Mouse (Mus musculus) midbrain, embryonic 12.5 days (tissue): ENCODE results near the gene Fam83e. TPM values are rescaled to one million over a fixed set of nuclear protein-coding genes. Genes with fewer than 3 reads are reported as not detected.

Experiments
- ATAC-seq: fragments of 200-750 bp; cut with Nextera tagmentation; 2 replicates; pipeline ENCODE4 v1.8.0; 2017; ENCODE audit warnings: low read depth, moderate TSS enrichment, moderate library complexity; ENCODE audit not compliant: low FRiP score
- H3K27ac ChIP-seq: fragments of 300-500 bp; sonication (generic); replicated peaks from 2 replicates; pipeline ENCODE4 v1.5.1; 2016; ENCODE audit warnings: mild to moderate bottlenecking
- H3K27me3 ChIP-seq: fragments of 300-500 bp; sonication (generic); 2 replicates; pipeline ENCODE4 v1.6.1; 2016; ENCODE audit warnings: mild to moderate bottlenecking
- H3K36me3 ChIP-seq: fragments of 300-500 bp; sonication (generic); 2 replicates; pipeline ENCODE4 v1.6.1; 2016
- H3K4me1 ChIP-seq: fragments of 300-500 bp; sonication (generic); 2 replicates; pipeline ENCODE4 v1.6.1; 2016
- H3K4me2 ChIP-seq: fragments of 300-500 bp; sonication (generic); replicated peaks from 2 replicates; pipeline ENCODE4 v1.6.1; 2016; ENCODE audit warnings: mild to moderate bottlenecking, moderate library complexity
- H3K4me3 ChIP-seq: fragments of 300-500 bp; sonication (generic); 2 replicates; pipeline ENCODE4 v1.5.1; 2016; ENCODE audit warnings: mild to moderate bottlenecking
- H3K9ac ChIP-seq: fragments of 300-500 bp; sonication (generic); replicated peaks from 2 replicates; pipeline ENCODE4 v1.6.1; 2016; ENCODE audit warnings: mild to moderate bottlenecking, moderate library complexity
- H3K9me3 ChIP-seq: fragments of 300-500 bp; sonication (generic); 2 replicates; pipeline ENCODE4 v1.6.1; 2016; ENCODE audit warnings: mild to moderate bottlenecking
- WGBS: fragments of 180-500 bp; shearing (Covaris S2); methylation state at CpG from one replicate; pipeline ENCODE4 v1.1.7; 2016; 5-methylcytosine and 5-hydroxymethylcytosine counted together
- polyA plus RNA-seq: library from polyadenylated mRNA; unstranded; fragments of >200 nt; fragmentation: Nextera tagmentation; extraction: Ambion mirVana; gene quantifications from 2 replicates; pipeline ENCODE4 v1.2.1, GENCODE M21; 2016

The Fam83e gene
- 1.3 and 1.6 TPM in 2 replicates for polyA plus RNA-seq

- H3K4me1 ChIP-seq = peaks cover 32% of the 10 kb centered on the region
- no peaks in the 10 kb centered on the region for H3K27me3 ChIP-seq
- H3K9ac ChIP-seq = no peak within 1 kb of the TSS
- H3K9me3 ChIP-seq = no peaks in the 10 kb centered on the region
- no peak for ATAC-seq
- 0 out of 2 replicates have a peak within 1 kb of the TSS, but pooled peaks have one; percentile 15 for H3K27ac ChIP-seq
- peaks cover 64% of the 10 kb centered on the region for H3K36me3 ChIP-seq
- no peak within 1 kb of the TSS for H3K4me3 ChIP-seq
- WGBS = 88% methylated on average over 14 of the region's 14 CpGs
- no peak within 1 kb of the TSS for H3K4me2 ChIP-seq
Measured at GRCm38 (mm10) chr7:45720413-45721233, at the start of gene Fam83e. Fam83e (plus strand) TSS chr7:45721212.

GRCm38 (mm10) chr7:45677627-45678295, 43.3 kb upstream of the Fam83e start:
- WGBS = 75% methylated on average over 7 of the region's 7 CpGs
- no peak for ATAC-seq
- Histone ChIP-seq H3K4me2 (no peak overlapping the region), H3K9ac (no peak overlapping the region), H3K27ac (no peak overlapping the region), H3K4me1 (peaks cover 5% of the 10 kb centered on the region; the same call in 1 of the 2 replicates), H3K27me3 (0 out of 2 replicates have a peak, but pooled peaks cover 4% of the 10 kb centered on the region), H3K36me3 (no peaks in the 10 kb centered on the region), H3K4me3 (no peak overlapping the region), H3K9me3 (no peaks in the 10 kb centered on the region)

- Histone ChIP-seq H3K4me3 (no peak overlapping the region), H3K36me3 (no peaks in the 10 kb centered on the region), H3K27ac (no peak overlapping the region), H3K27me3 (0 out of 2 replicates have a peak, but pooled peaks cover 4% of the 10 kb centered on the region), H3K9me3 (no peaks in the 10 kb centered on the region), H3K4me1 (peaks cover 5% of the 10 kb centered on the region; the same call in 1 of the 2 replicates), H3K4me2 (no peak overlapping the region), H3K9ac (no peak overlapping the region)
- ATAC-seq = no peak
- 92% methylated on average over 14 of the region's 14 CpGs for WGBS
Measured at GRCm38 (mm10) chr7:45678513-45678912, 42.5 kb upstream of the Fam83e start.

- no peak for ATAC-seq
- H3K4me1 ChIP-seq = peaks cover 5% of the 10 kb centered on the region; the same call in 1 of the 2 replicates
- peaks cover 7% of the 10 kb centered on the region; the same call in 1 of the 2 replicates for H3K27me3 ChIP-seq
- no peaks in the 10 kb centered on the region for H3K9me3 ChIP-seq
- WGBS = 67% methylated on average over 14 of the region's 14 CpGs
- H3K9ac ChIP-seq = no peak overlapping the region
- no peak overlapping the region for H3K4me3 ChIP-seq
- no peaks in the 10 kb centered on the region for H3K36me3 ChIP-seq
- H3K27ac ChIP-seq = no peak overlapping the region
- H3K4me2 ChIP-seq = no peak overlapping the region
Measured at GRCm38 (mm10) chr7:45679966-45680621, 40.9 kb upstream of the Fam83e start.

GRCm38 (mm10) chr7:45681046-45681736, 39.8 kb upstream of the Fam83e start:
- no peak overlapping the region for H3K4me3 ChIP-seq
- H3K27me3 ChIP-seq = peaks cover 17% of the 10 kb centered on the region; the same call in 1 of the 2 replicates
- H3K27ac ChIP-seq = no peak overlapping the region
- H3K36me3 ChIP-seq = no peaks in the 10 kb centered on the region
- 86% methylated on average over 8 of the region's 8 CpGs for whole genome bisulfite sequencing
- no peak for ATAC-seq
- H3K4me2 ChIP-seq = no peak overlapping the region
- no peak overlapping the region for H3K9ac ChIP-seq
- no peaks in the 10 kb centered on the region for H3K9me3 ChIP-seq
- H3K4me1 ChIP-seq = peaks cover 5% of the 10 kb centered on the region; the same call in 1 of the 2 replicates

GRCm38 (mm10) chr7:45682144-45683126, 38.6 kb upstream of the Fam83e start:
- peak overlapping the region; percentile 69 for H3K27ac ChIP-seq
- H3K9me3 ChIP-seq = no peaks in the 10 kb centered on the region
- 28% methylated on average over 14 of the region's 14 CpGs for WGBS
- H3K4me3 ChIP-seq = peak overlapping the region; percentile 17; the same call in 1 of the 2 replicates
- peaks cover 24% of the 10 kb centered on the region for H3K27me3 ChIP-seq
- H3K4me1 ChIP-seq = peaks cover 5% of the 10 kb centered on the region; the same call in 1 of the 2 replicates
- H3K36me3 ChIP-seq = no peaks in the 10 kb centered on the region
- ATAC-seq = peak; percentile 88
- H3K4me2 ChIP-seq = peak overlapping the region; percentile 38; the same call in 1 of the 2 replicates
- H3K9ac ChIP-seq = peak overlapping the region; percentile 45; the same call in 1 of the 2 replicates

- H3K27ac ChIP-seq = no peak within 1 kb of the TSS
- no peak within 1 kb of the TSS for H3K9ac ChIP-seq
- peaks cover 5% of the 10 kb centered on the region; the same call in 1 of the 2 replicates for H3K4me1 ChIP-seq
- no peak within 1 kb of the TSS for H3K4me3 ChIP-seq
- no peak within 1 kb of the TSS for H3K4me2 ChIP-seq
- no peaks in the 10 kb centered on the region for H3K9me3 ChIP-seq
- 0 out of 2 replicates have a peak, but pooled peaks have one; percentile 8 for ATAC-seq
- H3K36me3 ChIP-seq = no peaks in the 10 kb centered on the region
- peaks cover 24% of the 10 kb centered on the region for H3K27me3 ChIP-seq
- WGBS = 75% methylated on average over 7 of the region's 7 CpGs
Measured at GRCm38 (mm10) chr7:45683396-45684050, 37.5 kb upstream of the Fam83e start, which contains the start of gene Ntn5. Ntn5 (plus strand) TSS chr7:45684022.

GRCm38 (mm10) chr7:45685811-45686210, 35.2 kb upstream of the Fam83e start:
- no peak overlapping the region for H3K27ac ChIP-seq
- H3K9ac ChIP-seq = no peak overlapping the region
- H3K9me3 ChIP-seq = no peaks in the 10 kb centered on the region
- ATAC-seq = no peak
- 61% methylated on average over 10 of the region's 10 CpGs for WGBS
- no peak overlapping the region for H3K4me2 ChIP-seq
- H3K27me3 ChIP-seq = peaks cover 24% of the 10 kb centered on the region
- H3K4me1 ChIP-seq = peaks cover 5% of the 10 kb centered on the region; the same call in 1 of the 2 replicates
- no peak overlapping the region for H3K4me3 ChIP-seq
- H3K36me3 ChIP-seq = no peaks in the 10 kb centered on the region

- no peak overlapping the region for H3K4me2 ChIP-seq
- H3K4me1 ChIP-seq = peaks cover 5% of the 10 kb centered on the region; the same call in 1 of the 2 replicates
- 84% methylated on average over 3 of the region's 3 CpGs for WGBS
- H3K9me3 ChIP-seq = no peaks in the 10 kb centered on the region
- no peak overlapping the region; the same call in 1 of the 2 replicates for H3K9ac ChIP-seq
- H3K27me3 ChIP-seq = peaks cover 24% of the 10 kb centered on the region
- no peaks in the 10 kb centered on the region for H3K36me3 ChIP-seq
- H3K4me3 ChIP-seq = no peak overlapping the region
- no peak overlapping the region for H3K27ac ChIP-seq
- no peak for ATAC-seq
Measured at GRCm38 (mm10) chr7:45686841-45687240, 34.2 kb upstream of the Fam83e start.

- Histone ChIP-seq H3K4me1 (no peaks in the 10 kb centered on the region), H3K4me3 (no peak overlapping the region), H3K9me3 (no peaks in the 10 kb centered on the region), H3K36me3 (no peaks in the 10 kb centered on the region), H3K27me3 (peaks cover 24% of the 10 kb centered on the region), H3K27ac (no peak overlapping the region), H3K9ac (no peak overlapping the region), H3K4me2 (no peak overlapping the region)
- ATAC-seq = no peak
- 69% methylated on average over 6 of the region's 6 CpGs for WGBS
Measured at GRCm38 (mm10) chr7:45689099-45689498, 31.9 kb upstream of the Fam83e start.
